Mouse (Mus musculus): ENCODE results near the gene Cmc1.

The Cmc1 gene

GRCm38 (mm10) chr9:118024966-118025365 is 125.0 kb downstream of the Cmc1 start:
- DNase-seq: no peak
